Mouse (Mus musculus): Measurements from ENCODE around the gene Bmp7. TPM values are rescaled to one million over a fixed set of nuclear protein-coding genes. Genes with fewer than 3 reads are reported as not detected.

Gene Bmp7
- polyA plus RNA-seq, 1 experiment from 2014 or later: 35.8 TPM

DNA sequence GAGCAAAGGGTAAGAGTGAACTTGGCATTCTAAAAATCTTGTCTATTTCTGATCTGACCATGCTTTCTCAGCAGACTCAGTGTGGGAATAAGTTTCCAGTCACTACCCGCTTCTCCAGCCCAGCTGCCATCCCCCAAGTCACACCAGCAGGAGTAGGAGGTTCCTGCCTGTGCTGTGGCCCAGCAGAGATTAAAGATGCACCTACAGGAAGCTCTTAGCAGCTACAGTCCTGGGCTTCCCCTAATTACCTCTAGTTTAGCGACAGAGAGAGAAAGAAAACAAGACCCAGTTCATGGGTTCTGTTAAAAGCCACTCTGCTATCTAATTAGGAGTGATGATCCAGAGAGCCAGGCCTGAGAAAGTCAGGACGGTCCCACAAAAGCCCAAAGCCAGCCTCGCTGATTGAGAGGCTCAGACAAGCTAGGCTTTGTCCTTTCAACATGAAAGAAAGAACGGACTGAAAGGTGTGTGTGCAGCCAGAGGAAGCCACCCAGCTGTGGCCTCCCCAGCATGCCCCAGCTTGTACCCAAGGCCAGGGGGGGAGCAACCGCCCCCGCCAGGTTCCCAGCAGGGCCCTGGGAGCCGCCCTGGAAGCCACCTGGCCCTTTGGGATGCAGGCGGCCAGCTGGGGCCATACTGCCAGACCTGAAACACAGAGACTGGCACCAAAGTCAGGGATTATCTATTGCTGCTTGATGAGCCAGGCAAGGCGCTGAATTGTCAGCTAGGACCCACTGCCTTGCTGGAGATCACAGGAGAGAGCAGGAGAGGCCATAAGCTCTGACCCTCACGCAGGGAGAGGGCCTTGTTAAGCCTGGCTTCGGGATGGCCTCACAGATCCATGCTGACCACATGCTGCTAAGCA is 2.6 kb downstream of the Bmp7 start:
- peak overlapping the region; percentile 95 for H3K4me2 ChIP-seq (ENCODE audit: low read length)
- WGBS: 44% methylated on average over 12 of the region's 12 CpGs
- peak overlapping the region; percentile 38; the same call in 1 of the 2 replicates for H3K9ac ChIP-seq (ENCODE audit: low read depth, low read length)
- peaks cover 43% of the 10 kb centered on the region for H3K4me1 ChIP-seq (replicated peaks; ENCODE audit: insufficient read depth, low read length)
- DNase-seq (ENCODE audit: low spot score) (peak; percentile 28), ATAC-seq (replicated peaks; ENCODE audit: low FRiP score, low read depth) (no peak)
- H3K27me3 ChIP-seq (ENCODE audit: insufficient read depth, low read length): 0 out of 2 replicates have a peak, but pooled peaks cover 5% of the 10 kb centered on the region
- TF ChIP-seq CTCF (IDR thresholded peaks at IDR 0.05; ENCODE audit: low read depth): no peak
- no peaks in the 10 kb centered on the region for H3K9me3 ChIP-seq (replicated peaks; ENCODE audit: low read length)
- peak overlapping the region; percentile 68 for H3K27ac ChIP-seq
- no peaks in the 10 kb centered on the region for H3K36me3 ChIP-seq (ENCODE audit: insufficient read depth, low read length)
- peak overlapping the region; percentile 67 for H3K4me3 ChIP-seq (replicated peaks; ENCODE audit: low read depth, low read length)

DNA sequence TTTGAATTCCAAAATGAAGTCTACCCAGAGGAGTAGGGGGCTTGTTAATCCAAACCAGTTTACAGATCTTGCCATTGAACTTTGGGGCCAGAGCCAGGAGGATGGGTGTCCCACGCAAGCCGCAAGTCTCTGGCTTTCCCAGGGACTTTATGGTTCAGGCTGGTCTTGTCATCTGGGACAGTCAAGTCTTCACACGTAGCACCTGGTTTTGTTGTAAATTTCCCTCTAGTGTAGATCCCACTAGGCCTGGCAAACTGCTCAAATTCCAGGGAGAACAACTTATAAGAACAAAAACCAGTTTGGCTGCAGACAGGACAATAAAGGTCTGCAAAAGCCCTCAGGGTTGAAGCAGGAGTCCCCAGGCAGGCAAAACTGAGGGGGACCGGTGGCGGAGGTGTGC is 3.3 kb downstream of the Bmp7 start:
- 0 out of 2 replicates have a peak, but pooled peaks cover 5% of the 10 kb centered on the region for H3K27me3 ChIP-seq (ENCODE audit: insufficient read depth, low read length)
- ATAC-seq (replicated peaks; ENCODE audit: low FRiP score, low read depth) (no peak), DNase-seq (ENCODE audit: low spot score) (no peak)
- H3K4me2 ChIP-seq (ENCODE audit: low read length): peak overlapping the region; percentile 95
- no peaks in the 10 kb centered on the region for H3K9me3 ChIP-seq (replicated peaks; ENCODE audit: low read length)
- no peak for TF ChIP-seq CTCF (IDR thresholded peaks at IDR 0.05; ENCODE audit: low read depth)
- H3K4me3 ChIP-seq (replicated peaks; ENCODE audit: low read depth, low read length): 0 out of 2 replicates have a peak overlapping the region, but pooled peaks have one; percentile 67
- H3K9ac ChIP-seq (ENCODE audit: low read depth, low read length): no peak overlapping the region
- H3K27ac ChIP-seq: peak overlapping the region; percentile 68; the same call in 1 of the 2 replicates
- H3K4me1 ChIP-seq (replicated peaks; ENCODE audit: insufficient read depth, low read length): peaks cover 43% of the 10 kb centered on the region
- WGBS: 65% methylated on average over 5 of the region's 5 CpGs
- H3K36me3 ChIP-seq (ENCODE audit: insufficient read depth, low read length): no peaks in the 10 kb centered on the region

DNA sequence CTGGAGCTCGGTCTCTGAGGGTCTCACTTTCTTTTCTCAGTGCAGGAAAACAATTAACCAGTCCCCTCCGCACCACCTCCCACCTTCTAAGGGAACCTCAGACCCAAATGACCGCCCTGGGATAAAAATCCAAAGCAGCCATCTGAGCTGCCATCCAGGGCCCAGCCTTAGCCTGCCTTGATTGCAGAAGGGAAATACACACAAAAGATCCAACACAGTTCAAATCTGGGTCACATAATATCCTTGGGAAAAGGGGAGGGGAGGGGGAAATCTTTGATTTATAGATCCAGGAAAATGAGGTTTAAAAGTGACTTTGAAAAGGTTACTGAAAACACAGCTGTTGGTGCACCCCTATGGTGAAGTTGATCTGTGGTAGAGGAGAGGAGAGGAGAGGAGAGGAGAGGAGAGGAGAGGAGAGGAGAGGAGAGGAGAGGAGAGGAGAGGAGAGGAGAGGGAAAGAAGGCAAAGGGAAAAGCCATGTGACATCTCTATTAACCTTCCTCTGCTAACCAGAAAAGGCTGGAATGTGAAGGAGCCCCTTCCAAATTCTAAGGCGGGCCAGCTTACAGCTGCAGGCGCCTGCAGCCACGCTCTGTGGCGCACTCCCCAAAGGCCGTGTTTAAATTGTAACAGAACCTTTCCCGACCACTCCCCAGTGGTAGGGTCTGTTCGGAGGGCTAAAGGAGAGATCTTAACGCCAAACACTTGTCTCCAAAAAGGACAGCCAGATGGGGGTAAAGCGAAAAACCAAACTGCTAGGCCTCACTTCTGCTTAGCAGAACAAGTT is 4.2 kb downstream of the Bmp7 start:
- Histone ChIP-seq H3K4me1 (replicated peaks; ENCODE audit: insufficient read depth, low read length) (peaks cover 47% of the 10 kb centered on the region), H3K36me3 (ENCODE audit: insufficient read depth, low read length) (no peaks in the 10 kb centered on the region), H3K27me3 (ENCODE audit: insufficient read depth, low read length) (0 out of 2 replicates have a peak, but pooled peaks cover 5% of the 10 kb centered on the region), H3K4me2 (ENCODE audit: low read length) (peak overlapping the region; percentile 95), H3K9me3 (replicated peaks; ENCODE audit: low read length) (no peaks in the 10 kb centered on the region), H3K27ac (peak overlapping the region; percentile 78), H3K4me3 (replicated peaks; ENCODE audit: low read depth, low read length) (no peak overlapping the region), H3K9ac (ENCODE audit: low read depth, low read length) (0 out of 2 replicates have a peak overlapping the region, but pooled peaks have one; percentile 54)
- ATAC-seq (replicated peaks; ENCODE audit: low FRiP score, low read depth): no peak
- WGBS: 34% methylated on average over 12 of the region's 12 CpGs
- no peak for TF ChIP-seq CTCF (IDR thresholded peaks at IDR 0.05; ENCODE audit: low read depth)
- peak; percentile 66 for DNase-seq (ENCODE audit: low spot score)

DNA sequence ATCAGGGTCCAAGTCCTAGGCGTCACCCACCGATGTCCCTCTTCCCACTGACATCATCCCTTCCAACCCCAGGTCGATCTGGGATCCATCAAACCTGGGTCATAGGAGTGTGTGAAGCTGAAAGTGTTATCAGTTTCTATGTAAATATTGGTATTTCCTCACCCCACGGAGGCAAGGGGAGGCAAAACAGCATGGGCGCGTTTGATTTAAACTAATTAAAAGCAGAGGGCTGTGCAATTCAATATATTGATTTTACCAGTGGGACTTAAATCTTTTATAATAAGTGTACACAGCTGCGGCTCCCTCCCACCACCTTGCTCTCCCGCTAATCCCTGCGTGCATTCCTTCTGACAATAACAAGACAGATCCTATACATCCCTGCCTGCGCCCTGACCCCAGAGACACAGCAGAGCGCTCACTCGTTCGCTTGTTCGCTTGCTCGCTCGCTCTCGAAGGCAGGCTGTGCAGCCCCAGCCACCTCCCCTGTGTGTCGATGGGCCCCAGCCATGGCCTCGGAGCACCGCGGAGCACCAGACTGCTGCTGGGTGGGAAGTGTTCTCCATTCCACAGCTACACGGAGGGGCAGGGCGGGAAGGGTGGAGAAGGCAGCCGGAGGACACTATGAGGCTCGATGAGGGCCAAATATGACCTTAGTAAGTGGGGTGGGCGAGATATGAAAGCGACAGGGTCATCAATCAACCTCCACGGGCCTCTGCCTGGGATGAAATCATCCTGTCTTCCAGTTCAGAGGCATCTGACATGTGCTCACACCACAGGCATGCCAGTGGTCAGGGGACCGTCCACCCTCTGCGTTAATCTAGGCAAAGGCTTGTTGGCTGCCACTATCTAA is 5.0 kb downstream of the Bmp7 start:
- H3K9ac ChIP-seq (ENCODE audit: low read depth, low read length): peak overlapping the region; percentile 54; the same call in 1 of the 2 replicates
- DNase-seq (ENCODE audit: low spot score) (peak; percentile 64), ATAC-seq (replicated peaks; ENCODE audit: low FRiP score, low read depth) (no peak)
- H3K27me3 ChIP-seq (ENCODE audit: insufficient read depth, low read length): 0 out of 2 replicates have a peak, but pooled peaks cover 5% of the 10 kb centered on the region
- H3K36me3 ChIP-seq (ENCODE audit: insufficient read depth, low read length): no peaks in the 10 kb centered on the region
- H3K9me3 ChIP-seq (replicated peaks; ENCODE audit: low read length): no peaks in the 10 kb centered on the region
- peaks cover 56% of the 10 kb centered on the region for H3K4me1 ChIP-seq (replicated peaks; ENCODE audit: insufficient read depth, low read length)
- 0 out of 2 replicates have a peak overlapping the region, but pooled peaks have one; percentile 7 for H3K4me3 ChIP-seq (replicated peaks; ENCODE audit: low read depth, low read length)
- H3K27ac ChIP-seq: peak overlapping the region; percentile 78
- peak overlapping the region; percentile 44 for H3K4me2 ChIP-seq (ENCODE audit: low read length)
- TF ChIP-seq CTCF (IDR thresholded peaks at IDR 0.05; ENCODE audit: low read depth): no peak
- WGBS: 24% methylated on average over 30 of the region's 30 CpGs

DNA sequence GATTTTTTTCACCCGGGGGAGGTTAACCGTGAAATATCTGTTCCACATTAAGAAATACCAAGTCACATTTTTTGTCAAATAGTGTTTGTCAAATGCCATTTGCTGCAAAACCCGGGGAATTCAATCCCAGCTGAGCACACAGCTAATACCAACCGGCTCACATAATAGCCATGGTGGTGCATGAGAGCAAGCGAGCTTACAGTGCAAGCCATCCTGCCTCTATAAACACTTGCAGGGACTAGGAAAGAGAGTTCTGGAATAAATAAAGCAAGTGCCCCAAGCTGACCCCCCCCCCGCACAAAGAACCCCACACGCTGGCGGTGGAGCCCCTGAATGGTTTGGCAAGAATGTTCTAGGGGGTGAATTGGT is 5.7 kb downstream of the Bmp7 start:
- TF ChIP-seq CTCF (IDR thresholded peaks at IDR 0.05; ENCODE audit: low read depth): no peak
- Histone ChIP-seq H3K27me3 (ENCODE audit: insufficient read depth, low read length) (0 out of 2 replicates have a peak, but pooled peaks cover 5% of the 10 kb centered on the region), H3K4me3 (replicated peaks; ENCODE audit: low read depth, low read length) (no peak overlapping the region), H3K27ac (peak overlapping the region; percentile 78), H3K4me1 (replicated peaks; ENCODE audit: insufficient read depth, low read length) (peaks cover 55% of the 10 kb centered on the region), H3K9ac (ENCODE audit: low read depth, low read length) (peak overlapping the region; percentile 3; the same call in 1 of the 2 replicates), H3K4me2 (ENCODE audit: low read length) (peak overlapping the region; percentile 37), H3K36me3 (ENCODE audit: insufficient read depth, low read length) (no peaks in the 10 kb centered on the region), H3K9me3 (replicated peaks; ENCODE audit: low read length) (no peaks in the 10 kb centered on the region)
- no peak for ATAC-seq (replicated peaks; ENCODE audit: low FRiP score, low read depth)
- DNase-seq (ENCODE audit: low spot score): no peak
- WGBS: 18% methylated on average over 8 of the region's 8 CpGs
